Mouse (Mus musculus): Measurements from ENCODE around the gene Olfr1466. TPM values are rescaled to one million over a fixed set of nuclear protein-coding genes. Genes with fewer than 3 reads are reported as not detected.

The Olfr1466 gene
- total RNA-seq (2015) (not detected in 2 replicates), total RNA-seq (2017) (not detected in 2 replicates)

DNA sequence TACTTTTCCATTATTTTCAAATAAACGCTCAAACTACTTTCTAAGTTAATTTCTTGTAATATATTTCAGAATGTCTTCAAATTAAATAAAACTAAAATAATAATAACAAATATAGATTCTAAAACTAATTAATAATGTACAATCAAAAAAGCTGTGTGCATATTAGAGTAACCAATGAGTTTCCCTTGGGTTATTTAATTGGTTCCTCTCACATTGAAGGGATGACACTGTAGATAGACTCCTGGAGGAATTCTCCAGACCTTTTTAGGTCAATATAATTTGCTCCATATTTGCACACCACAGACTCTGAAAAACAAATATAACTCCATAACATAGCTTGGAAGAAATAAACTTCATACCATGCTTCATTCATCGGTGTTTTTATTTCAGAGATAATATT, at the start of gene Olfr1466:
Gene Olfr1466, plus strand, starts transcription at position 301 of the 400 bp plus-strand sequence.
- no peak for ATAC-seq (ENCODE audit: poor library complexity, severe bottlenecking)

DNA sequence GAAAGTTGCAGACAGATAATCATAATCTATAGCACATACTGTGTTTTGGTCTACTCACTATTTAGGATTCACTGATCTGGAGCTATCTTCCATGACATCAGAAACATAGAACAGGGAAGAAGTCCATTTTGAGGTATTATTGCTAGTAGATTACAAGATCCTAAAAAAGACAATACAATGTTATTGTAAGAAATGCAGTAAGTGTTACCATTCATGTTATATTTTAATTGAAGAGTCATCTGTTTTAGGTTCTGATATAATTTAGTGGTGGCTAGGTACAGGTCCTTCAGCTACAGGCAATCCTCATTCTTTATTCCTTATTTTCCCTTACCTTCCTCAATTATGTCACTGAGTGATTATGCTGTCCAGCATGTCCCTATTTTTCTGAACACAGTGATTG, 23.2 kb upstream of the Olfr1466 start, which contains the start of gene Olfr1465:
Gene Olfr1465, minus strand, starts transcription at position 101 of the 400 bp plus-strand sequence.
- no peak for ATAC-seq (ENCODE audit: poor library complexity, severe bottlenecking)

DNA sequence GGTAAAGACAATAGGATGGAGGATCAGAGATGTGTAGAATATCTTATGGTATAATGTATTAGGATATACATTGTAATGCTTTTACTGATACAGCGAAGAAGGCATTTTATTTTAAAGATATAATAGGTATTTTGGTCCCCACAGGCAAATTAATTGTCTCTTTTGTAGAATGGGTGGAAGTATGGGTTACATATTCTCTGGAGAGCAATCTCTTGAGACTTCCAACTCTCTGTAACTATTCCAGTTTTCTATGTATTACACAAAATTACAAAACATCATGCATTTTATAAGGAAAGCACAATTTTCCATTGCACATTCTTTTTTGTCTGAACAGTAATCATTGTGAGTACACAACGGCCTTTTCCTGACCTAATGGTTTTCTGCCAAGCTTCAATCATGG, 23.3 kb downstream of the Olfr1466 start, which contains the start of gene Olfr1467:
Gene Olfr1467, plus strand, starts transcription at position 301 of the 400 bp plus-strand sequence.
- ATAC-seq (ENCODE audit: poor library complexity, severe bottlenecking) = no peak

Other genes with a start within 250 kb of the Olfr1466 start
- not detected in 2 replicates for gene Olfr1457, start 241.0 kb upstream of the Olfr1466 start, total RNA-seq (2015)
- gene Olfr1457, start 241.0 kb upstream of the Olfr1466 start, total RNA-seq (2017) = not detected in 2 replicates
- not detected in 2 replicates for gene Olfr1458, start 232.1 kb upstream of the Olfr1466 start, total RNA-seq (2015)
- gene Olfr1458, start 232.1 kb upstream of the Olfr1466 start, total RNA-seq (2017) = not detected in 2 replicates
- gene Olfr1459, start 189.3 kb upstream of the Olfr1466 start, total RNA-seq (2015) = 0.09 TPM in 1 of 2 replicates, not detected in the other
- gene Olfr1459, start 189.3 kb upstream of the Olfr1466 start, total RNA-seq (2017) = not detected in 2 replicates
- not detected in 2 replicates for gene Olfr1461, start 175.9 kb upstream of the Olfr1466 start, total RNA-seq (2015)
- gene Olfr1461, start 175.9 kb upstream of the Olfr1466 start, total RNA-seq (2017) = not detected in 2 replicates
- gene Olfr1462, start 153.1 kb upstream of the Olfr1466 start, total RNA-seq (2015) = not detected in 2 replicates
- gene Olfr1462, start 153.1 kb upstream of the Olfr1466 start, total RNA-seq (2017) = not detected in 2 replicates
- not detected in 2 replicates for gene Olfr1463, start 107.5 kb upstream of the Olfr1466 start, total RNA-seq (2015)
- not detected in 2 replicates for gene Olfr1463, start 107.5 kb upstream of the Olfr1466 start, total RNA-seq (2017)
- not detected in 2 replicates for gene Olfr1465, start 23.3 kb upstream of the Olfr1466 start, total RNA-seq (2015)
- gene Olfr1465, start 23.3 kb upstream of the Olfr1466 start, total RNA-seq (2017) = not detected in 2 replicates
- not detected in 2 replicates for gene Olfr1467, start 23.4 kb downstream of the Olfr1466 start, total RNA-seq (2015)
- gene Olfr1467, start 23.4 kb downstream of the Olfr1466 start, total RNA-seq (2017) = not detected in 2 replicates
- not detected in 2 replicates for gene Olfr1469, start 69.0 kb downstream of the Olfr1466 start, total RNA-seq (2015)
- not detected in 2 replicates for gene Olfr1469, start 69.0 kb downstream of the Olfr1466 start, total RNA-seq (2017)
- not detected in 2 replicates for gene Olfr1471, start 104.5 kb downstream of the Olfr1466 start, total RNA-seq (2015)
- gene Olfr1471, start 104.5 kb downstream of the Olfr1466 start, total RNA-seq (2017) = not detected in 2 replicates
- gene Olfr1472, start 117.2 kb downstream of the Olfr1466 start, total RNA-seq (2015) = not detected in 2 replicates
- gene Olfr1472, start 117.2 kb downstream of the Olfr1466 start, total RNA-seq (2017) = not detected in 2 replicates
- not detected in 2 replicates for gene Olfr1474, start 130.7 kb downstream of the Olfr1466 start, total RNA-seq (2015)
- gene Olfr1474, start 130.7 kb downstream of the Olfr1466 start, total RNA-seq (2017) = not detected in 2 replicates
- gene Olfr1475, start 141.3 kb downstream of the Olfr1466 start, total RNA-seq (2015) = not detected in 2 replicates
- not detected in 2 replicates for gene Olfr1475, start 141.3 kb downstream of the Olfr1466 start, total RNA-seq (2017)
- not detected in 2 replicates for gene Olfr1477, start 161.7 kb downstream of the Olfr1466 start, total RNA-seq (2015)
- gene Olfr1477, start 161.7 kb downstream of the Olfr1466 start, total RNA-seq (2017) = not detected in 2 replicates
- not detected in 2 replicates for gene Olfr1480, start 189.1 kb downstream of the Olfr1466 start, total RNA-seq (2015)
- not detected in 2 replicates for gene Olfr1480, start 189.1 kb downstream of the Olfr1466 start, total RNA-seq (2017)
- gene Olfr1484, start 244.6 kb downstream of the Olfr1466 start, total RNA-seq (2015) = not detected in 2 replicates
- gene Olfr1484, start 244.6 kb downstream of the Olfr1466 start, total RNA-seq (2017) = not detected in 2 replicates